Mouse (Mus musculus) gastrocnemius, adult 2 months (tissue): Measurements from ENCODE around the gene Cyp3a44. TPM values are rescaled to one million over a fixed set of nuclear protein-coding genes. Genes with fewer than 3 reads are reported as not detected.
"Not testable (repeated sequence)": the region's sequence is repeated elsewhere in the genome, so short reads cannot be mapped to it uniquely, and the experiment has no call there.

Source experiments
- DNase-seq: peaks from one replicate; pipeline ENCODE4 v3.0.0; 2022
- H3K27ac ChIP-seq: fragments of 200-600 bp; 2 replicates; pipeline ENCODE4 v1.8.1; 2022; ENCODE audit warnings: mild to moderate bottlenecking
- H3K4me3 ChIP-seq: fragments of 200-600 bp; 2 replicates; pipeline ENCODE4 v1.8.1; 2022; ENCODE audit warnings: mild to moderate bottlenecking, moderate library complexity
- intact Hi-C: fragments of 180-260 bp; cut with DNase I; formaldehyde crosslinking; loops from one replicate; pipeline ENCODE4 v1.15.1; 2025
- long read RNA-seq, 2 experiments: library from polyadenylated mRNA; stranded (forward); transcript quantifications; one replicate each; pipeline ENCODE4 v2.0.0; 2021
- total RNA-seq, 2 experiments: library from RNA; stranded (reverse); gene quantifications; 2 replicates each; pipeline ENCODE4 v1.2.3; 2021

The Cyp3a44 gene
- not detected for total RNA-seq
- long read RNA-seq, experiment 1: 0 reads
- long read RNA-seq, experiment 2: 0 reads

DNA sequence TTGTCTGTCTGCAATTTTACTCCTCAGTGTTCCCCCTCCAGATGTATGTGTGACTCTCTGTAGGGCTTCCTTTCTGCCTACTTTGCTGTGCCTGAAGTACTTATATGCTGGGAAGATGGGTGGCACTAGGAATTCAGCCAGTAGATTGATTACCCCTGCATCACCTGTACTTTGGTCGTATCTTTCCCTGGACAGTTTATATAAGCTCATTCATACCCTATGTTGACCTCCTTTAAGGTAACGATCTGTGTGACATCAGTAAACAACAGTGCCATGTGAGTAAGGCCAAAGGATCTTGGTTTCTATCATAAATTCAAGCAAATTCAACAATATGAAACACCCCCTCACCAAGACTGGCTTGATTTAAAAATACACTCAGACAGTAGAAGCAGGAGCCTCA, at the start of gene Cyp3a44:
Gene Cyp3a44, minus strand, starts transcription at position 79 of the 400 bp plus-strand sequence.
- DNase-seq, intact Hi-C loops, H3K4me3 ChIP-seq, H3K27ac ChIP-seq: not testable (repeated sequence)

DNA sequence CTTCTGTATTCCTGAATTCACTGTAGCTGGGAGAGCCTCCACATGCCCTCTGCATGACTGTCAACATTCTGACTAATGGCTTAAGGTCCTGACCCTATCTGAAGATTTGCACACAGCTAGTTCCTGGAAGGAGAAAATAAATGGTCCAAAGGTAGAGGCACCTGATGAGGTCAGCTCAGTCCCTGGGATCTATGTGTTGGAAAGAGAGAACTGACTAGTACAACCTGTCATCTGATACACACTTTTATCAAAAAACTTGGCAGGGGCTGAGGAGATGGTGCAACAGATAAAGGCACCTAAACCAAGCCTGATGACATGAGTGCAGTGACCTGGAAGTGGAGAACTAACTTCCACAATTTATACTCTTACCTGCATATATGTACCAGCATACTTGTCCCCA, 5.4 kb downstream of the Cyp3a44 start:
- DNase-seq, H3K4me3 ChIP-seq, H3K27ac ChIP-seq, intact Hi-C loops: not testable (repeated sequence)

DNA sequence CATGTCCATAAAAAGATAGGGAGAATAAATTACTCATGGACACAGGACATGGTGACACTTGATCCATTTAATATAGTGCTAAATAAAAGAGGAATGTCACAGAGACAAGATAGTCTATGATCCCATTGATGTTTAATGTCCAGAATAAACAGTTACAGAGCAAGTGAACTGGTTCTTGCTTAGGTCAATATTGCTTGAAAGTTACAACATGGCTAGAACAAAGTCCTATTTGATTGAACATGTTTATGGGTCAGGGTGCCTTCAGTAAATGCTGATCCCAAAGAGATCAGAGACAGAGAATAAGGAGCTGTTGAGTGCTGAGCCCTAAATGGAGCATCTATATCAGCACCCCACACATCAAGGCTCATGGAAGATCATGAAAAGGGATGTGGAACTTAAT, 12.4 kb downstream of the Cyp3a44 start:
- H3K27ac ChIP-seq, intact Hi-C loops, H3K4me3 ChIP-seq, DNase-seq: not testable (repeated sequence)

DNA sequence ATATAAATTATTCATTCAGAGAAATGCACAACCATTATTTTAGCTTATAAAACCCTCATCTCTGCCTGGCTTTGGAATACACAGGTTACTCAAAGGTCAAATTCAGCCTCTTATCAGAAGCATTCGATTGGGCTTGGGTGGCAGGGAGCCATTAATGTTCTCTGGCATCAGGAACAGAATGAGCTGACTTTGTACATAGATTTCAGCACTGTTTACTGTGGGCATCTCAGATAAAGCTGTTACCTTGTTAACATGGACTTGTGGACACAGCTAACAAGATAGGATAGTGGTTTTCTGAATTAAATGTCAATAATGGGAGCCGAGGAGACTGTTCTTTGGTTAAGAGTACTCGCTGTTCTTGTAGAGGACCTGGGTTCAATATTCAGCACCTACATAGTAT, 68.2 kb downstream of the Cyp3a44 start:
- H3K4me3 ChIP-seq, intact Hi-C loops, H3K27ac ChIP-seq, DNase-seq: not testable (repeated sequence)

Other genes starting within 250 kb of the Cyp3a44 start
- gene Cyp3a41b, start 221.1 kb downstream of the Cyp3a44 start, total RNA-seq: not detected
- not detected for gene Cyp3a41a, start 85.7 kb downstream of the Cyp3a44 start, total RNA-seq
- not detected for gene Cyp3a11, start 74.1 kb upstream of the Cyp3a44 start, total RNA-seq
- not detected for gene Cyp3a25, start 203.7 kb upstream of the Cyp3a44 start, total RNA-seq